Mouse (Mus musculus): ENCODE results near the gene Foxred1.

DNA sequence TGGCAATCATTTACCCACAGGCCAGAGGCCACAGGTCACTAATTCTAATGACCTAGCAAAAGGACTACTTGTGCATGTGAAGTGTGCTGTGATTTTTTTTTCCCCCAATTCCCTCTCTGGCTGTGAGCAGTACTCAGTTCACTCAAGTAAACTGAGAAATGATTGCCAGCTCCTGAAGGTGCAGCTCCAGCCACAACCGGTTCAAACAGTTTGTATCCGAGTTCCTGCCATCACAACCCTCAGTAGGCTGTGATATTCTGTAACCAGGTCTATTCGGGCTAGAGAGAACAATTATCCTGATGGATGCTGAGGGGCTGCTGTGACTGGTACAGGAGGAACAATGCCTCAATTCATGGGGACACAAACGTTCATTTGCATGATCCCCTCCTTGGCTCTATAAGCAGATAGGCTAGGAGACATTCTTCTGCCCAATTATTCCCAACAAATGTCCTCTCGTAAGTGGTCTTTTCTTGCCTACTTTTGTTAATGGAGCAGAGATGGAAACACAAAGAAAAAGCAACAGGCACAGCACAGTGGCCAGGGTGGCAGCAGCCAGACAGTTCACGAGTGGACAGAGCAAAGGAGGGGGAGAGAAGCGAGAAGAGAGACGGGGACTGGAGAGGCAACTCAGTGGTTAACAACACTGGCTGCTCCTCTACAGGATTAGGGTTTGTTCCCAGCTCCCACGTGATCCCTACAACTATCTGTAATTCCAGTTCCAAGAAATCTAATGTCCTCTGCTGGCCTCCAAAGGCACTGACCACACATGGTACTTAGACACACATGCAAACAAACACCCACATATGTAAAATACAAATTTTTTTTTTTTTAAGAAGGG is 43.8 kb downstream of the Foxred1 start:
- TF ChIP-seq CTCF (IDR thresholded peaks at IDR 0.05; ENCODE audit: borderline replicate concordance, insufficient read depth, low read depth, low read length) = no peak
- TF ChIP-seq POLR2A (IDR thresholded peaks at IDR 0.05; ENCODE audit: borderline replicate concordance, insufficient read depth, low read length) = no peak

Data from cerebellum, adult 2 months (tissue).